Mouse (Mus musculus) C3H10T1/2 (cell line): ENCODE results near the gene Mtfr1l. TPM values are rescaled to one million over a fixed set of nuclear protein-coding genes. Genes with fewer than 3 reads are reported as not detected.

Experiments
- polyA plus RNA-seq, 2 experiments: library from polyadenylated mRNA; unstranded; fragments of >200 nt; fragmentation: generic; extraction: Trizol; gene quantifications; one replicate each; pipeline ENCODE4 v1.2.1; 2012; ENCODE audit warnings: missing spikeins in 2 of 2

Gene Mtfr1l
- 10 to 100 TPM; 32.0 to 56.6 TPM for polyA plus RNA-seq

GRCm38 (mm10) chr4:134534932-134535786 is at the start of gene Mtfr1l:
Gene Mtfr1l, minus strand, starts transcription at chr4:134535387.

GRCm38 (mm10) chr4:134551494-134552316 is 16.5 kb upstream of the Mtfr1l start, which contains the start of gene Selenon:
Gene Selenon, minus strand, starts transcription at chr4:134552166.

GRCm38 (mm10) chr4:134510845-134511411 is 24.3 kb downstream of the Mtfr1l start, which contains the start of gene Aunip:
Gene Aunip, plus strand, starts transcription at chr4:134510999.

GRCm38 (mm10) chr4:134496595-134497210 is 38.5 kb downstream of the Mtfr1l start, which contains the start of gene Paqr7:
Gene Paqr7, plus strand, starts transcription at chr4:134496697.

Other genes with a start within 250 kb of the Mtfr1l start
- 1 to 10 TPM in 1 of 2 experiments, under 1 TPM in 1; 0.23 to 1.9 TPM for gene Pdik1l, start 247.5 kb downstream of the Mtfr1l start, polyA plus RNA-seq
- under 1 TPM in 1 of 2 experiments, not detected in 1; 0.02 TPM for gene Trim63, start 220.3 kb downstream of the Mtfr1l start, polyA plus RNA-seq
- gene Slc30a2, start 192.2 kb downstream of the Mtfr1l start, polyA plus RNA-seq = not detected
- under 1 TPM; 0.04 to 0.12 TPM for gene Extl1, start 151.5 kb downstream of the Mtfr1l start, polyA plus RNA-seq
- gene Pafah2, start 139.1 kb downstream of the Mtfr1l start, polyA plus RNA-seq = 10 to 100 TPM in 1 of 2 experiments, 1 to 10 TPM in 1; 2.8 to 18.0 TPM
- gene Stmn1, start 67.1 kb downstream of the Mtfr1l start, polyA plus RNA-seq = 100 to 1,000 TPM; 356 to 718 TPM
- under 1 TPM; 0.05 to 0.46 TPM for gene Paqr7, start 38.7 kb downstream of the Mtfr1l start, polyA plus RNA-seq
- 1 to 10 TPM; 3.3 to 4.3 TPM for gene Aunip, start 24.4 kb downstream of the Mtfr1l start, polyA plus RNA-seq
- 10 to 100 TPM; 36.5 to 83.6 TPM for gene Selenon, start 16.8 kb upstream of the Mtfr1l start, polyA plus RNA-seq
- gene Man1c1, start 168.9 kb upstream of the Mtfr1l start, polyA plus RNA-seq = 10 to 100 TPM in 1 of 2 experiments, under 1 TPM in 1; 0.80 to 20.9 TPM
- 10 to 100 TPM in 1 of 2 experiments, 1 to 10 TPM in 1; 9.8 to 16.4 TPM for gene Ldlrap1, start 232.6 kb upstream of the Mtfr1l start, polyA plus RNA-seq